Comparison of ENCODE assay signal across 31 mouse cellular contexts in the genomic region with DNA sequence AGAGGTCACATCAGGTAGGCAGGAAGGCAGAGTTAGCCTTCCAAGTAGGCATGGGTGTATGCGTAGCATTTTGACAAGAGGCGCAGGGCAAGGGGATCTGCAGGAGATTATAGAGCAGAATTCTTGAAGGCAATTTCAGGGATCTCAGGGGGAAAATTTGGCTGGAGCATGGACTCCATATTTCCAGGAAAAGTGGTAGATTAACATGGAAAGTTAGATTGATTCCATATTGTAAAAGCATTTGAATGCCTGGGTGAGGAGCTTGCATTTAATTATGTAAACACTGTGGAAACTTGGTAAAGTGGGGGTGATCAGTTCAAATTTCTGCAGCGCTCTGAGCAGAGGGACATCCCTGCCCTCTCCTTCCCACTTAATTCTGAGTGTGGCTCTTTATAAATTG.
"Had no signal": no experiment of that assay in that cellular context is flagged by ENCODE, and none has a peak within 500 bp of the region (broad histone marks: within the 10 kb centered on the region; RNA-seq: fewer than 3 reads in every experiment).

No protein-coding gene starts in this region.

- H3K27me3 ChIP-seq: limb, embryonic 12.5 days; limb, embryonic 13.5 days; limb, embryonic 15.5 days; liver, embryonic 12.5 days; liver, embryonic 13.5 days; liver, embryonic 15.5 days; lung, embryonic 15.5 days; megakaryocyte, embryonic 14.5 days; midbrain, embryonic 12.5 days; midbrain, embryonic 13.5 days; midbrain, embryonic 15.5 days had no signal

- H3K4me1 ChIP-seq: limb, embryonic 12.5 days; limb, embryonic 15.5 days; liver, embryonic 12.5 days; liver, embryonic 13.5 days; liver, embryonic 15.5 days; lung, embryonic 15.5 days; megakaryocyte, embryonic 14.5 days; midbrain, embryonic 10.5 days; midbrain, embryonic 12.5 days; midbrain, embryonic 13.5 days; midbrain, embryonic 15.5 days had no signal

- H3K9me3 ChIP-seq: limb, embryonic 12.5 days; limb, embryonic 13.5 days; limb, embryonic 15.5 days; liver, embryonic 12.5 days; liver, embryonic 13.5 days; liver, embryonic 15.5 days; lung, embryonic 15.5 days; megakaryocyte, embryonic 14.5 days; midbrain, embryonic 10.5 days; midbrain, embryonic 12.5 days; midbrain, embryonic 13.5 days; midbrain, embryonic 15.5 days had no signal

- H3K4me3 ChIP-seq: left cerebral cortex, adult 2 months; limb, embryonic 12.5 days; limb, embryonic 13.5 days; limb, embryonic 15.5 days; liver, embryonic 12.5 days; liver, embryonic 13.5 days; liver, embryonic 15.5 days; lung, embryonic 15.5 days; megakaryocyte, embryonic 14.5 days; midbrain, embryonic 10.5 days; midbrain, embryonic 12.5 days; midbrain, embryonic 13.5 days; midbrain, embryonic 15.5 days; myocyte had no signal

- ATAC-seq: liver, embryonic 12.5 days; liver, postnatal 0 days; lung, postnatal 0 days; midbrain, embryonic 13.5 days; midbrain, embryonic 15.5 days; midbrain, embryonic 16.5 days had no signal

- H3K9ac ChIP-seq: limb, embryonic 12.5 days; limb, embryonic 13.5 days; limb, embryonic 15.5 days; liver, embryonic 12.5 days; liver, embryonic 13.5 days; liver, embryonic 14.5 days; liver, embryonic 15.5 days; liver, postnatal 0 days; lung, embryonic 14.5 days; lung, embryonic 15.5 days; midbrain, embryonic 12.5 days; midbrain, embryonic 13.5 days; midbrain, embryonic 15.5 days had no signal

- H3K27ac ChIP-seq: left cerebral cortex, adult 2 months; limb, embryonic 12.5 days; limb, embryonic 13.5 days; limb, embryonic 15.5 days; liver, embryonic 12.5 days; liver, embryonic 13.5 days; liver, embryonic 14.5 days; liver, embryonic 15.5 days; lung, embryonic 15.5 days; macrophage; midbrain, embryonic 10.5 days; midbrain, embryonic 12.5 days; midbrain, embryonic 13.5 days; midbrain, embryonic 15.5 days had no signal

- H3K36me3 ChIP-seq: limb, embryonic 12.5 days; limb, embryonic 13.5 days; limb, embryonic 15.5 days; liver, embryonic 12.5 days; liver, embryonic 13.5 days; liver, embryonic 15.5 days; lung, embryonic 15.5 days; midbrain, embryonic 10.5 days; midbrain, embryonic 12.5 days; midbrain, embryonic 13.5 days; midbrain, embryonic 15.5 days had no signal

- DNase-seq: left cerebral cortex, postnatal 4 days; liver; liver, embryonic 13.5 days; liver, postnatal 0 days; lung, adult 18-20 months; lung, adult 2 months; lung, embryonic 14.5 days; lung, postnatal 10 days; lung, postnatal 14 days; lung, postnatal 36 days; lung, postnatal 4 days; midbrain, embryonic 14.5 days had no signal

- H3K4me2 ChIP-seq: limb, embryonic 12.5 days; limb, embryonic 13.5 days; limb, embryonic 15.5 days; liver, embryonic 11.5 days; liver, embryonic 12.5 days; liver, embryonic 13.5 days; liver, embryonic 15.5 days; lung, embryonic 14.5 days; lung, embryonic 15.5 days; midbrain, embryonic 11.5 days; midbrain, embryonic 12.5 days; midbrain, embryonic 13.5 days; midbrain, embryonic 15.5 days had no signal
